Mouse (Mus musculus): ENCODE data around the gene Tubd1. TPM values are rescaled to one million over a fixed set of nuclear protein-coding genes. Genes with fewer than 3 reads are reported as not detected.

Tubd1 gene
- 10.0 and 11.0 TPM in 2 replicates for polyA plus RNA-seq (2014; fragmentation: Nextera tagmentation; extraction: Ambion mirVana)

DNA sequence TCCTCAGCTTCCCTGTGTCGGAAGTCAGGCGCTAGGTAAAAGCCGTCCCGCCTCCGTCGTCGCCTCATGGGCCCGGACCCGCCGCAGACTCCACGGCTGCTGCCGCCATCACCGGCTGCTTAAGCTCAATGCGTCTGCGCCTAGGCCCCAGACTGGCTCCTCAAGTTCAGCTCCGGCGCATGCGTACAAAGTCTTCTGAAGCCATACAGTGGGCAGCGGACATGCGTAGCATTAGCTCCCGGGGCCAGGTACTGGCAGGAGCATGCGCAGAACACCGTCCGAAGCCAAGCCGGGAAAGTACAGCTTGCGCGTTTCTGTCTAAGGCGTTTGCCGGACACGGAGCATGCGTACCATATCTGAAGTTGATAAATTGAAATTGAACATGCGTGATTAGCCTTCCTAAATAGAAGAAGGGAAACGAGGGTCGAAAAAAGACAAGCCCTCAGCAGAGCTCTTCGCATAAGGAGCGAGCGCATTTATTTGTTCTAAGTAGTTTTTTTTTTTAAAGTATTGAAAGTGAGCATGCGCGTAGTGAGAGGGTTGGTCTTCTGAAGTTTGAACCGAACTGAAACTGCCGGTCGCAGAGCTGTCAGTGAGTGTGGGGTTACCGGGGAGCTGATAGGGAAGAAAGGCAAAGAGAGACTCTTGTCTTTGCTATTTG, at the start of gene Tubd1, which contains the start of gene Rps6kb1:
Tubd1 (plus strand) TSS at position 353 of the 661 bp plus-strand sequence.
Rps6kb1 (minus strand) TSS at position 167 of the 661 bp plus-strand sequence.
- under 1% methylated on average over 43 of the region's 43 CpGs for WGBS
- peak within 1 kb of the TSS; percentile 84 for H3K27ac ChIP-seq (ENCODE audit: low read depth, low read length)
- peak; percentile 99 for ATAC-seq

GRCm38 (mm10) chr11:86497356-86497755, 47.4 kb upstream of the Tubd1 start:
- Histone ChIP-seq H3K9me3 (replicated peaks; ENCODE audit: control insufficient read depth, low read length) (no peaks in the 10 kb centered on the region), H3K36me3 (ENCODE audit: control insufficient read depth, insufficient read depth, low read length) (peaks cover 29% of the 10 kb centered on the region), H3K27ac (ENCODE audit: low read depth, low read length) (no peak overlapping the region), H3K27me3 (replicated peaks; ENCODE audit: control insufficient read depth, insufficient read depth, low read length) (no peaks in the 10 kb centered on the region), H3K4me2 (ENCODE audit: low read length) (no peak overlapping the region), H3K4me3 (ENCODE audit: low read depth, low read length) (no peak overlapping the region), H3K9ac (ENCODE audit: low read length) (no peak overlapping the region), H3K4me1 (ENCODE audit: control insufficient read depth, insufficient read depth, low read length) (no peaks in the 10 kb centered on the region)
- WGBS = 90% methylated on average over 1 of the region's 1 CpGs
- ATAC-seq = no peak
- DNase-seq (ENCODE audit: low spot score) = no peak

More for the DNA sequence above, at the start of gene Tubd1, which contains the start of gene Rps6kb1:
- H3K9ac ChIP-seq (ENCODE audit: low read length) = peak within 1 kb of the TSS; percentile 94
- no peaks in the 10 kb centered on the region for H3K36me3 ChIP-seq (ENCODE audit: control insufficient read depth, insufficient read depth, low read length)
- H3K27me3 ChIP-seq (replicated peaks; ENCODE audit: control insufficient read depth, insufficient read depth, low read length) = no peaks in the 10 kb centered on the region
- H3K4me3 ChIP-seq (ENCODE audit: low read depth, low read length) = peak within 1 kb of the TSS; percentile 96
- peak within 1 kb of the TSS; percentile 83 for H3K4me2 ChIP-seq (ENCODE audit: low read length)
- no peaks in the 10 kb centered on the region for H3K9me3 ChIP-seq (replicated peaks; ENCODE audit: control insufficient read depth, low read length)
- H3K4me1 ChIP-seq (ENCODE audit: control insufficient read depth, insufficient read depth, low read length) = peaks cover 8% of the 10 kb centered on the region; the same call in 1 of the 2 replicates
- DNase-seq (ENCODE audit: low spot score) = peak; percentile 100

GRCm38 (mm10) chr11:86497908-86498307, 46.9 kb upstream of the Tubd1 start:
- Histone ChIP-seq H3K4me2 (ENCODE audit: low read length) (no peak overlapping the region), H3K4me1 (ENCODE audit: control insufficient read depth, insufficient read depth, low read length) (no peaks in the 10 kb centered on the region), H3K4me3 (ENCODE audit: low read depth, low read length) (no peak overlapping the region), H3K27ac (ENCODE audit: low read depth, low read length) (no peak overlapping the region), H3K9me3 (replicated peaks; ENCODE audit: control insufficient read depth, low read length) (no peaks in the 10 kb centered on the region), H3K36me3 (ENCODE audit: control insufficient read depth, insufficient read depth, low read length) (peaks cover 32% of the 10 kb centered on the region), H3K27me3 (replicated peaks; ENCODE audit: control insufficient read depth, insufficient read depth, low read length) (no peaks in the 10 kb centered on the region), H3K9ac (ENCODE audit: low read length) (no peak overlapping the region)
- no peak for DNase-seq (ENCODE audit: low spot score)
- 73% methylated on average over 3 of the region's 3 CpGs for WGBS
- no peak for ATAC-seq

DNA sequence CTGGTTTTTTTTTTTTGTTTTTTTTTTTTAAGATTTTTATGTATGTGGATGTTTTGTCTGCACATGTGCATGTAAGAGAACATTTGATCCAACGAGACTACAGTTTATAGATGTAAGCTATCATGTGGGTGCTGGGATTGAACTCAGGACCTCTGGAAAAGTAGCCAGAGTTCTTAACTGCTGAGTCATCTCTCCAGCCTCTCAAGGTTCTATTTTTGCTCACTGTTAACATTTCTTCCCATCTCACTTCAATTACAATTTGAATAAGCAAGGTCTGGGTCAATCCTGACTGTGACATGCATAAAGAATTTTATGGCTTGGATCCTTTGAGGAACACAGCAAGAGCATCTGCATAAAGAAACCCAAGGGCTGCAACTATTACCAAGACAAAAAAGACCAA, 44.0 kb upstream of the Tubd1 start:
- Histone ChIP-seq H3K27ac (ENCODE audit: low read depth, low read length) (no peak overlapping the region), H3K4me3 (ENCODE audit: low read depth, low read length) (no peak overlapping the region), H3K9ac (ENCODE audit: low read length) (no peak overlapping the region), H3K27me3 (replicated peaks; ENCODE audit: control insufficient read depth, insufficient read depth, low read length) (no peaks in the 10 kb centered on the region), H3K4me1 (ENCODE audit: control insufficient read depth, insufficient read depth, low read length) (no peaks in the 10 kb centered on the region), H3K9me3 (replicated peaks; ENCODE audit: control insufficient read depth, low read length) (no peaks in the 10 kb centered on the region), H3K4me2 (ENCODE audit: low read length) (no peak overlapping the region), H3K36me3 (ENCODE audit: control insufficient read depth, insufficient read depth, low read length) (peaks cover 46% of the 10 kb centered on the region)
- 85% methylated on average over 1 of the region's 1 CpGs for WGBS
- no peak for ATAC-seq
- no peak for DNase-seq (ENCODE audit: low spot score)

DNA sequence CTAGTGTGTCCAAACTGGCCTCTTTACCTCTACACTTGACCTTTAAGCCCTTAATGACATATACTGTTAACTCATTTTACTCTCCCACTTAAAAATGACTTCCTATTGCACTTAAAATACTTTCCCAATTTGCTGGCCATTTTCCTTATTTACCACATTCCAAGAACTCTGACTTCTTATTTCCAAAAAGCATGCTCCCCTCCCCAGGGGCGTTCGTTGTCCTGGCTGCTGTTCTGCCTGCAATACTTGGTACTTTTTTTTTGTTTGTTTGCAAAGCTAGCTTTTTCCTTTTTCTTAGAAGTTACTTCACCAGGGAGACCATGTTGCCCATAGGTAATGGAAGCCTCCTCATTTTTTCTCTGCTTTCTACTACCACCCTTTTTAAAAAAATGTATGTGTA, 41.7 kb upstream of the Tubd1 start:
- Histone ChIP-seq H3K4me2 (ENCODE audit: low read length) (no peak overlapping the region), H3K36me3 (ENCODE audit: control insufficient read depth, insufficient read depth, low read length) (peaks cover 51% of the 10 kb centered on the region), H3K9ac (ENCODE audit: low read length) (no peak overlapping the region), H3K27me3 (replicated peaks; ENCODE audit: control insufficient read depth, insufficient read depth, low read length) (no peaks in the 10 kb centered on the region), H3K27ac (ENCODE audit: low read depth, low read length) (no peak overlapping the region), H3K9me3 (replicated peaks; ENCODE audit: control insufficient read depth, low read length) (no peaks in the 10 kb centered on the region), H3K4me3 (ENCODE audit: low read depth, low read length) (no peak overlapping the region), H3K4me1 (ENCODE audit: control insufficient read depth, insufficient read depth, low read length) (no peaks in the 10 kb centered on the region)
- no peak for DNase-seq (ENCODE audit: low spot score)
- no peak for ATAC-seq
- WGBS = 93% methylated on average over 2 of the region's 2 CpGs

- Histone ChIP-seq H3K27ac (ENCODE audit: low read depth, low read length) (no peak overlapping the region), H3K4me3 (ENCODE audit: low read depth, low read length) (no peak overlapping the region), H3K4me2 (ENCODE audit: low read length) (no peak overlapping the region), H3K4me1 (ENCODE audit: control insufficient read depth, insufficient read depth, low read length) (no peaks in the 10 kb centered on the region), H3K27me3 (replicated peaks; ENCODE audit: control insufficient read depth, insufficient read depth, low read length) (no peaks in the 10 kb centered on the region), H3K9ac (ENCODE audit: low read length) (no peak overlapping the region), H3K36me3 (ENCODE audit: control insufficient read depth, insufficient read depth, low read length) (peaks cover 85% of the 10 kb centered on the region), H3K9me3 (replicated peaks; ENCODE audit: control insufficient read depth, low read length) (no peaks in the 10 kb centered on the region)
- 95% methylated on average over 2 of the region's 2 CpGs for WGBS
- DNase-seq (ENCODE audit: low spot score) (no peak), ATAC-seq (no peak)
Observed at GRCm38 (mm10) chr11:86507334-86507733, 37.5 kb upstream of the Tubd1 start.

DNA sequence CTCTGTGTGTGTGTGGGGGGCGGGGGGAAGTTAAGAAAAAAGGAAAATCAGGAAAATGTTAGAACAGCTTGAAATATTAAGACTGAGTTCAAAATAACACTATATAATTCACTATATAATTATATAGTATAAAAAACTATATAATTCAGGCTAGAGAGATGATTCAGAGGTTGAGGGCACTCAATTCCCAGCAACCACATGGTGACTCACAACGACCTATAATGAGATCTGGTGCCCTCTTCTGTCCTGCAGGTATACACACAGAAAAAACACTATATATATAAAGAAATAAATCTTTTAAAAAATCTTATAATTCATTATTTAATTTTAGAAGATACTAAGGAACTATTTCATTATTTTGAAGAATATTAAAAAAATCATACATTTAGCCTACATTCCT, 36.8 kb upstream of the Tubd1 start:
- H3K9me3 ChIP-seq (replicated peaks; ENCODE audit: control insufficient read depth, low read length) = no peaks in the 10 kb centered on the region
- H3K36me3 ChIP-seq (ENCODE audit: control insufficient read depth, insufficient read depth, low read length) = peaks cover 84% of the 10 kb centered on the region
- H3K27me3 ChIP-seq (replicated peaks; ENCODE audit: control insufficient read depth, insufficient read depth, low read length) = no peaks in the 10 kb centered on the region
- DNase-seq (ENCODE audit: low spot score) (no peak), ATAC-seq (no peak)
- no peak overlapping the region for H3K4me2 ChIP-seq (ENCODE audit: low read length)
- H3K4me3 ChIP-seq (ENCODE audit: low read depth, low read length) = no peak overlapping the region
- no peak overlapping the region for H3K9ac ChIP-seq (ENCODE audit: low read length)
- no peaks in the 10 kb centered on the region for H3K4me1 ChIP-seq (ENCODE audit: control insufficient read depth, insufficient read depth, low read length)
- no peak overlapping the region for H3K27ac ChIP-seq (ENCODE audit: low read depth, low read length)
- 89% methylated on average over 2 of the region's 2 CpGs for WGBS

- no peak overlapping the region for H3K4me3 ChIP-seq (ENCODE audit: low read depth, low read length)
Observed at GRCm38 (mm10) chr11:86516620-86517019, 28.2 kb upstream of the Tubd1 start.

DNA sequence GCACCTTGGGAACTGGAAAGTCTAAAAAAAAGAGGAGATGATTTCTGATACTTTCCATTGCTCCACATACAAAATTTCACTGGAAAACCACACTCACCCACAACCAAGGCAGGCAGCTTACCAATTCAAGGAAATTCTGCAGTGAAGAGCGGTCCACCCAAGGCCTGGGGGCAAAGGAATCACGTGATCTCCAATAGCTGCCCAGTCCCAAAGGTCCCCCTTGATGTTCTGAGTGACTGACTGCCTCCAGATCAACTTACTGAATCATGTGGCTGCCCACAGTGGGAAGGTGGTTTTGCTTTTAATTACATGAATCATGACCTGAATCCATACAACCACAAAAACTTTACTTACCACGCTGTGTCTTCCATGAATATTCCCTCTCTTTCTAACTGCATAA, 27.6 kb upstream of the Tubd1 start:
- Histone ChIP-seq H3K4me1 (ENCODE audit: control insufficient read depth, insufficient read depth, low read length) (no peaks in the 10 kb centered on the region), H3K27me3 (replicated peaks; ENCODE audit: control insufficient read depth, insufficient read depth, low read length) (no peaks in the 10 kb centered on the region), H3K27ac (ENCODE audit: low read depth, low read length) (no peak overlapping the region), H3K4me3 (ENCODE audit: low read depth, low read length) (no peak overlapping the region), H3K4me2 (ENCODE audit: low read length) (no peak overlapping the region), H3K36me3 (ENCODE audit: control insufficient read depth, insufficient read depth, low read length) (peaks cover 72% of the 10 kb centered on the region), H3K9me3 (replicated peaks; ENCODE audit: control insufficient read depth, low read length) (no peaks in the 10 kb centered on the region), H3K9ac (ENCODE audit: low read length) (no peak overlapping the region)
- ATAC-seq (no peak), DNase-seq (ENCODE audit: low spot score) (no peak)
- 91% methylated on average over 3 of the region's 3 CpGs for WGBS

More at GRCm38 (mm10) chr11:86516620-86517019, 28.2 kb upstream of the Tubd1 start:
- Histone ChIP-seq H3K36me3 (ENCODE audit: control insufficient read depth, insufficient read depth, low read length) (peaks cover 72% of the 10 kb centered on the region), H3K9ac (ENCODE audit: low read length) (no peak overlapping the region), H3K4me1 (ENCODE audit: control insufficient read depth, insufficient read depth, low read length) (no peaks in the 10 kb centered on the region), H3K9me3 (replicated peaks; ENCODE audit: control insufficient read depth, low read length) (no peaks in the 10 kb centered on the region), H3K27ac (ENCODE audit: low read depth, low read length) (no peak overlapping the region), H3K27me3 (replicated peaks; ENCODE audit: control insufficient read depth, insufficient read depth, low read length) (no peaks in the 10 kb centered on the region), H3K4me2 (ENCODE audit: low read length) (no peak overlapping the region)
- 93% methylated on average over 3 of the region's 3 CpGs for WGBS
- ATAC-seq = no peak
- no peak for DNase-seq (ENCODE audit: low spot score)

Data from forebrain, embryonic 14.5 days (tissue).